Mouse (Mus musculus): ENCODE data around the gene Tmem235. TPM values are rescaled to one million over a fixed set of nuclear protein-coding genes. Genes with fewer than 3 reads are reported as not detected.

Gene Tmem235
- not detected for polyA plus RNA-seq (2014; fragmentation: Illumina TruSeq; extraction: RNeasy Lipid Tissue Mini Kit (QIAGEN cat#74804); ENCODE audit: insufficient read depth, low read depth, low replicate concordance)

GRCm38 (mm10) chr11:117860601-117861000 lies at the start of gene Tmem235:
TSS of gene Tmem235 (plus strand) at chr11:117860752.

GRCm38 (mm10) chr11:117825333-117826101 lies 35.0 kb upstream of the Tmem235 start, which contains the start of the genes Afmid and Tk1:
TSS of gene Afmid (plus strand) at chr11:117825924.
TSS of gene Tk1 (minus strand) at chr11:117826092.

GRCm38 (mm10) chr11:117848985-117849671 lies 11.4 kb upstream of the Tmem235 start, which contains the start of gene Birc5:
TSS of gene Birc5 (plus strand) at chr11:117849251.

GRCm38 (mm10) chr11:117872861-117873608 lies 12.5 kb downstream of the Tmem235 start, which contains the start of gene Tha1:
TSS of gene Tha1 (minus strand) at chr11:117873481.

Other genes starting within 250 kb of the Tmem235 start
- gene Tnrc6c, start 206.5 kb upstream of the Tmem235 start, polyA plus RNA-seq (2014; fragmentation: Illumina TruSeq; extraction: RNeasy Lipid Tissue Mini Kit (QIAGEN cat#74804); ENCODE audit: insufficient read depth, low read depth, low replicate concordance), result 4.4 TPM
- gene Tmc8, start 78.7 kb upstream of the Tmem235 start, polyA plus RNA-seq (2014; fragmentation: Illumina TruSeq; extraction: RNeasy Lipid Tissue Mini Kit (QIAGEN cat#74804); ENCODE audit: insufficient read depth, low read depth, low replicate concordance), result 1.9 TPM
- gene Tmc6, start 78.6 kb upstream of the Tmem235 start, polyA plus RNA-seq (2014; fragmentation: Illumina TruSeq; extraction: RNeasy Lipid Tissue Mini Kit (QIAGEN cat#74804); ENCODE audit: insufficient read depth, low read depth, low replicate concordance), result 23.9 TPM
- gene 6030468B19Rik, start 63.1 kb upstream of the Tmem235 start, polyA plus RNA-seq (2014; fragmentation: Illumina TruSeq; extraction: RNeasy Lipid Tissue Mini Kit (QIAGEN cat#74804); ENCODE audit: insufficient read depth, low read depth, low replicate concordance), result not detected
- gene Gm20708, start 51.1 kb upstream of the Tmem235 start, polyA plus RNA-seq (2014; fragmentation: Illumina TruSeq; extraction: RNeasy Lipid Tissue Mini Kit (QIAGEN cat#74804); ENCODE audit: insufficient read depth, low read depth, low replicate concordance), result not detected
- gene Syngr2, start 51.1 kb upstream of the Tmem235 start, polyA plus RNA-seq (2014; fragmentation: Illumina TruSeq; extraction: RNeasy Lipid Tissue Mini Kit (QIAGEN cat#74804); ENCODE audit: insufficient read depth, low read depth, low replicate concordance), result 107 TPM
- 2.4 TPM for gene Afmid, start 34.8 kb upstream of the Tmem235 start, polyA plus RNA-seq (2014; fragmentation: Illumina TruSeq; extraction: RNeasy Lipid Tissue Mini Kit (QIAGEN cat#74804); ENCODE audit: insufficient read depth, low read depth, low replicate concordance)
- gene Tk1, start 34.7 kb upstream of the Tmem235 start, polyA plus RNA-seq (2014; fragmentation: Illumina TruSeq; extraction: RNeasy Lipid Tissue Mini Kit (QIAGEN cat#74804); ENCODE audit: insufficient read depth, low read depth, low replicate concordance), result 3.5 TPM
- gene Birc5, start 11.5 kb upstream of the Tmem235 start, polyA plus RNA-seq (2014; fragmentation: Illumina TruSeq; extraction: RNeasy Lipid Tissue Mini Kit (QIAGEN cat#74804); ENCODE audit: insufficient read depth, low read depth, low replicate concordance), result 2.8 TPM
- 4.5 TPM for gene Tha1, start 12.7 kb downstream of the Tmem235 start, polyA plus RNA-seq (2014; fragmentation: Illumina TruSeq; extraction: RNeasy Lipid Tissue Mini Kit (QIAGEN cat#74804); ENCODE audit: insufficient read depth, low read depth, low replicate concordance)
- 16.6 TPM for gene Socs3, start 109.3 kb downstream of the Tmem235 start, polyA plus RNA-seq (2014; fragmentation: Illumina TruSeq; extraction: RNeasy Lipid Tissue Mini Kit (QIAGEN cat#74804); ENCODE audit: insufficient read depth, low read depth, low replicate concordance)
- 45.7 TPM for gene Pgs1, start 125.5 kb downstream of the Tmem235 start, polyA plus RNA-seq (2014; fragmentation: Illumina TruSeq; extraction: RNeasy Lipid Tissue Mini Kit (QIAGEN cat#74804); ENCODE audit: insufficient read depth, low read depth, low replicate concordance)

Data from lung, adult 10 weeks (tissue).